Mouse (Mus musculus): ENCODE results near the gene Snx18. TPM values are rescaled to one million over a fixed set of nuclear protein-coding genes. Genes with fewer than 3 reads are reported as not detected.

Gene Snx18
- polyA plus RNA-seq, 1 experiment from 2014 or later: 8.3 TPM

- no peaks in the 10 kb centered on the region for H3K27me3 ChIP-seq
- no peak overlapping the region for H3K9ac ChIP-seq
- no peak overlapping the region for H3K4me2 ChIP-seq
- no peaks in the 10 kb centered on the region for H3K9me3 ChIP-seq (replicated peaks)
- H3K4me1 ChIP-seq: no peaks in the 10 kb centered on the region
- 84% methylated on average over 15 of the region's 15 CpGs for WGBS
- no peak overlapping the region for H3K4me3 ChIP-seq
- ATAC-seq: 0 out of 2 replicates have a peak, but pooled peaks have one; percentile 30
- no peak overlapping the region for H3K27ac ChIP-seq
- H3K36me3 ChIP-seq (ENCODE audit: poor library complexity, severe bottlenecking): no peaks in the 10 kb centered on the region
Measured at GRCm38 (mm10) chr13:113634732-113635481, 16.5 kb upstream of the Snx18 start.

DNA sequence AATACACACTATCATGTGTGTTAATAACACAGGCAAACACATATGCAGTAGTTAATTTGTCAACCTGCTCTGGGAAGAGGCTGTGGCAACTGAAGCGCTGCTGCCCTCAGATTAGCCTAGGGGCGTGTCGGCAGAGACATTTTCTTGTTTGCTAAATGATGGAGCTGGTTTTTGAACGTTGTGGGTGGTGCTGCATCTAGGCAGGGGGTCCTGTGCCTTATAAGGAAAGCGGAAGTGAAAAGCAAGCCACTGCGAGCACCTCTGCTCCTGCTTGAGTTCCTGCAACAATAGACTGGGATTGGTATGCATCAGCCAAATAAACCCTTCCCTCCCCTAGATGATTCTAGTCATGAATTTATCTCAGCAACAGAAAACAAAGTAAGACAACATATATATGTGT is 14.1 kb upstream of the Snx18 start:
- Histone ChIP-seq H3K36me3 (ENCODE audit: poor library complexity, severe bottlenecking) (no peaks in the 10 kb centered on the region), H3K4me3 (no peak overlapping the region), H3K4me2 (no peak overlapping the region), H3K9ac (no peak overlapping the region), H3K9me3 (replicated peaks) (no peaks in the 10 kb centered on the region), H3K27ac (no peak overlapping the region), H3K27me3 (no peaks in the 10 kb centered on the region), H3K4me1 (no peaks in the 10 kb centered on the region)
- no peak for ATAC-seq
- 54% methylated on average over 6 of the region's 6 CpGs for WGBS

GRCm38 (mm10) chr13:113627601-113628000 is 9.2 kb upstream of the Snx18 start:
- H3K9ac ChIP-seq: no peak overlapping the region
- H3K9me3 ChIP-seq (replicated peaks): no peaks in the 10 kb centered on the region
- H3K27me3 ChIP-seq: no peaks in the 10 kb centered on the region
- no peaks in the 10 kb centered on the region for H3K4me1 ChIP-seq
- no peak overlapping the region for H3K4me2 ChIP-seq
- WGBS: 81% methylated on average over 8 of the region's 8 CpGs
- H3K27ac ChIP-seq: no peak overlapping the region
- H3K36me3 ChIP-seq (ENCODE audit: poor library complexity, severe bottlenecking): no peaks in the 10 kb centered on the region
- no peak for ATAC-seq
- no peak overlapping the region for H3K4me3 ChIP-seq

- Histone ChIP-seq H3K27ac (no peak overlapping the region), H3K4me2 (no peak overlapping the region), H3K36me3 (ENCODE audit: poor library complexity, severe bottlenecking) (no peaks in the 10 kb centered on the region), H3K4me3 (no peak overlapping the region), H3K9ac (no peak overlapping the region), H3K27me3 (no peaks in the 10 kb centered on the region), H3K9me3 (replicated peaks) (no peaks in the 10 kb centered on the region), H3K4me1 (no peaks in the 10 kb centered on the region)
- no peak for ATAC-seq
- WGBS: 85% methylated on average over 8 of the region's 8 CpGs
Measured at GRCm38 (mm10) chr13:113622865-113623255, 4.5 kb upstream of the Snx18 start.

DNA sequence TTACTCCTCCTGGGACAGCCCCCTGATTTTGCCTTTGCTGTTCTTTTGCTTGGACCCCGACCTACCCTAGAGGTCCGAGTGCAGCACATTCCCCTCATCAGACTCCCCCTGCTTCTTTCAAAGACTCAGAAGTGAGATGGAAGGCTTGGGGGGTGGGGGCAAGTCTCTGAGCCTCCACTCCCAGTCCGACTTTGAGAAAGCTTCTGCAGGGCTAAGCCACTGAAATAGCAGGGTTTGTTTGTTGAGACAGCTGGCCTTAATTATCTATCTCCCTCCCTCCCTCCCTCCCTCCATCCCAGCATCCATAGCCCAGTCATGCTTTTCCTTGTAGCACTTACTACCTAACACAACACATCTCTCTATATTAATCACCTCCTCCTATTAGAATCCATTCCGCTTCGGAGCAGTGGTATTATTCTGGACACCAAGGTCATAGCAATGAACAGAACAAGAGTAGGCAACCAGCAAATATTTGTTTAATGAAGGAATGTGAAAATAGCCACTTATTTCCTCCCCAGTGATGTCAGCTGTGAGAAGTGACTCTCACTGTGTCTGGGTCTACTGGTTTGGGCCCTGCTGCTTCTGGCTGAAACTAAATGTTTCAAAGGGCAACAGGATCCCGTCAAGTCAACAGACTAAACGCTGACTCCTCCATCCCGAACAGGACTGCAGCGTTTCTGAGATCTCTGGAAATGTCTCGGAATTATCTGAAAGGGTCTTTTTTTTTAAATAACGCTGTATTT is 3.9 kb upstream of the Snx18 start:
- Histone ChIP-seq H3K4me3 (no peak overlapping the region), H3K9me3 (replicated peaks) (no peaks in the 10 kb centered on the region), H3K36me3 (ENCODE audit: poor library complexity, severe bottlenecking) (no peaks in the 10 kb centered on the region), H3K27ac (no peak overlapping the region), H3K9ac (no peak overlapping the region), H3K4me1 (peaks cover 5% of the 10 kb centered on the region), H3K4me2 (no peak overlapping the region), H3K27me3 (no peaks in the 10 kb centered on the region)
- ATAC-seq: no peak
- 65% methylated on average over 11 of the region's 11 CpGs for WGBS

DNA sequence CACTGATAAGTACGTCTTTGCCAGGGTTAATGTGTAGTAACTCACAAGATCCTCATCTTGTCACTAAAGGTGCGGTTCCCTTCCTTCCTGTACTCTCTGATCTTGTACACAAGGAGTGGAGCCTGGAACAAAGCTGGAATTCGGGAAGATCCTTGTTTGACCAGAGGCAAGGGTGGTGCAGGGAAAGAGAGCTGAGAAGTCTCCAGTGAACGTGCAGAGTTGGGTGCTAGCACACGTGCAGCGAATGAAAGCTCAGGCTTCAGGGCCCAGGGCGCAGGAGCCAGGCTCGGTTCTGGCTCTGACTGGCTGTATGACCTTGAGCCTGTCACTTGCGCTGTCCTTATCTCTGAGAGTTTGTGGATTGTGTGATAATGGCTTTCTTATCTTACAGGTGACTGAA is 639 bp upstream of the Snx18 start:
- no peaks in the 10 kb centered on the region for H3K36me3 ChIP-seq (ENCODE audit: poor library complexity, severe bottlenecking)

GRCm38 (mm10) chr13:113617338-113617890 is 950 bp downstream of the Snx18 start:
- Histone ChIP-seq H3K27me3 (no peaks in the 10 kb centered on the region), H3K4me2 (peak overlapping the region; percentile 90), H3K4me3 (peak overlapping the region; percentile 78), H3K36me3 (ENCODE audit: poor library complexity, severe bottlenecking) (no peaks in the 10 kb centered on the region), H3K9ac (peak overlapping the region; percentile 90), H3K27ac (no peak overlapping the region), H3K9me3 (replicated peaks) (no peaks in the 10 kb centered on the region), H3K4me1 (peaks cover 54% of the 10 kb centered on the region)
- WGBS: 14% methylated on average over 44 of the region's 49 CpGs
- no peak for ATAC-seq

More for the DNA sequence above, 639 bp upstream of the Snx18 start:
- H3K4me3 ChIP-seq: no peak overlapping the region
- no peak overlapping the region for H3K9ac ChIP-seq
- ATAC-seq: no peak
- H3K27me3 ChIP-seq: no peaks in the 10 kb centered on the region
- no peak overlapping the region for H3K27ac ChIP-seq
- H3K4me2 ChIP-seq: no peak overlapping the region
- no peaks in the 10 kb centered on the region for H3K9me3 ChIP-seq (replicated peaks)
- H3K4me1 ChIP-seq: peaks cover 38% of the 10 kb centered on the region
- WGBS: 77% methylated on average over 9 of the region's 9 CpGs

DNA sequence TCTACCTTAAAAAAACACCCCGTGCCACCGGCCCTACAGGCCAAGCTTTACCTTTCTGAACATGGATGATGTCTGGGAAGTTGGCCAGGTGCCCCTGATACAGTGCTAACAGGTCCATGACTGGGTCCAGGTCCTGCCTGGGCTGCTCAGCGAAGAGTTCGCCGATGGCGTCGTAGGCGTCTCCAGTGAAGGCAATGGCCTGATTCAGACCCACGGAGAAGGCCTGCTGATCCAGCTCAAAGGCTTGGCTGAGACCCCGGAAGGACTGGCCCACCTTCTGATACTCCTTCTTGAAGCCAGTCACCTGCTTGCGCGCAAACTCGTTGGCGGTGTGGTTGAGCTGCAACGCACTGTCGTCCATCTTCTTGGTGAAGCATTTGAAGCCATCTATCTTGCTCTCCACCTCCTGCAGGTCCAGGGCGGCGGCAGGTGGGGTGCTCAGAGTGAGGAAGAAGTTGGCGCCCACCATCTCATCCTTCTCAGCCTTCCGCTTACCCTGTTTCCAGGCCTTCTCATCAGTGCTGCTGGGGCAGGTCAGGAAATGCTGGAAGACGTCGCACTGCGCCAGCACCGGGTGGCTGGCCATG is 1.5 kb downstream of the Snx18 start:
- Histone ChIP-seq H3K36me3 (ENCODE audit: poor library complexity, severe bottlenecking) (no peaks in the 10 kb centered on the region), H3K27ac (no peak overlapping the region), H3K9me3 (replicated peaks) (no peaks in the 10 kb centered on the region), H3K4me3 (peak overlapping the region; percentile 78), H3K4me1 (peaks cover 60% of the 10 kb centered on the region), H3K27me3 (no peaks in the 10 kb centered on the region), H3K4me2 (peak overlapping the region; percentile 90), H3K9ac (peak overlapping the region; percentile 90)
- ATAC-seq: no peak
- WGBS: 70% methylated on average over 24 of the region's 24 CpGs

DNA sequence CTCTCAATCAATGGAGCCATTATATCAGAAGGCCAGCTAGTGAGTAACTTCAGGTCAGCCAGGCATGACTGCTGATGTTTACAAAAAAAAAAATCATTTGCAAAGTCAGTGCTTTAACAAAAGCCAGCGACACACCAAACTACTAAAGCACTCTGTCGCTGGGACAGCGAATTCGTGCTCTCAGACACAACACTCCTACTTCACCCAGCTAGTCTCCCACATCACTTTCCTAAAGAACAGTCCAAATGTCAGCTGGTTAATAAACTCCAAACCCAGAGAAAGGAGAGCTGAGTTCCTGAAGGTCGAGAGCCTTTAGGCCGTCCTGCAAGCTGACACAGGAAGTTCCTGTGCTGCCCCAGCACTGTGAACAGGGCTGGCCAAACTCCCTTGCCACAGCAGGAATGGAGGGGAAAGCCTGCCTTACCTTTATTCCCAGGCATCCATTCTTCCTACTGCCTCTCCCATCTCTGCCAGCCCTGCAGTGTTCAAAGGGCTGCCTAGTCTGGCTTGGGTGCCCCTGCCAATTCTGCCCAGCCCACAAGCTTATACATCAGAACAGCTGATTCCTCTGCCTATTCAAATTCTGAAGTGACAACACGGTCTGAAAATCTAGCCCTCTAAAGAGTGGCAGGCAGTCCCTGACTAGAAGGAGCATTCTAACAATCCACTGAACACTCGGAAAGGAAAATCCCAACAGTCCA is 2.2 kb downstream of the Snx18 start:
- 9% methylated on average over 8 of the region's 8 CpGs for WGBS
- H3K27ac ChIP-seq: no peak overlapping the region

DNA sequence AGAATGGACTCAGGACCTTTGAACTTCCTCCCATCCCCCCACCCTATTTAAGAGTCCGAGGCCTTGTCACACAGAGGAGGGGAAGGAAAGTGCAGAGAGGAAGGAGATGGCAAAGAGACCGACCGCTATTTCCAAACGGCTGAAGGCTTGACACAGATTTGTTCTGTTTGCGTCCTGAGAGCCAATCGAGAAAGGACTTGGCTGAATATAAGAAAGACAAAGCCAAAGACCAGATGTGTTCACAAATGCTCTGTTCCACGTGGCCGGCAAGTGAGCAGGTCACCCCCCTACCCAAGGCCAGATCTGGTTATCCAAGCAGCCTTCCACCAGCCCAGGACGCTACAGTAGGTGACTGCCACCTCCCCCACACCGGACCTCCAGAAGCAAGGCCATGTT is 2.8 kb downstream of the Snx18 start:
- peaks cover 73% of the 10 kb centered on the region for H3K4me1 ChIP-seq
- peak overlapping the region; percentile 78 for H3K4me3 ChIP-seq
- no peaks in the 10 kb centered on the region for H3K36me3 ChIP-seq (ENCODE audit: poor library complexity, severe bottlenecking)
- H3K9me3 ChIP-seq (replicated peaks): no peaks in the 10 kb centered on the region
- peak overlapping the region; percentile 90 for H3K4me2 ChIP-seq
- 2% methylated on average over 10 of the region's 10 CpGs for WGBS
- no peak for ATAC-seq
- H3K27me3 ChIP-seq: no peaks in the 10 kb centered on the region
- H3K27ac ChIP-seq: no peak overlapping the region
- H3K9ac ChIP-seq: peak overlapping the region; percentile 90

More for the DNA sequence above, 2.2 kb downstream of the Snx18 start:
- Histone ChIP-seq H3K4me1 (peaks cover 67% of the 10 kb centered on the region), H3K27me3 (no peaks in the 10 kb centered on the region), H3K4me3 (peak overlapping the region; percentile 78), H3K9ac (peak overlapping the region; percentile 90), H3K4me2 (peak overlapping the region; percentile 90), H3K9me3 (replicated peaks) (no peaks in the 10 kb centered on the region), H3K36me3 (ENCODE audit: poor library complexity, severe bottlenecking) (no peaks in the 10 kb centered on the region)
- no peak for ATAC-seq

DNA sequence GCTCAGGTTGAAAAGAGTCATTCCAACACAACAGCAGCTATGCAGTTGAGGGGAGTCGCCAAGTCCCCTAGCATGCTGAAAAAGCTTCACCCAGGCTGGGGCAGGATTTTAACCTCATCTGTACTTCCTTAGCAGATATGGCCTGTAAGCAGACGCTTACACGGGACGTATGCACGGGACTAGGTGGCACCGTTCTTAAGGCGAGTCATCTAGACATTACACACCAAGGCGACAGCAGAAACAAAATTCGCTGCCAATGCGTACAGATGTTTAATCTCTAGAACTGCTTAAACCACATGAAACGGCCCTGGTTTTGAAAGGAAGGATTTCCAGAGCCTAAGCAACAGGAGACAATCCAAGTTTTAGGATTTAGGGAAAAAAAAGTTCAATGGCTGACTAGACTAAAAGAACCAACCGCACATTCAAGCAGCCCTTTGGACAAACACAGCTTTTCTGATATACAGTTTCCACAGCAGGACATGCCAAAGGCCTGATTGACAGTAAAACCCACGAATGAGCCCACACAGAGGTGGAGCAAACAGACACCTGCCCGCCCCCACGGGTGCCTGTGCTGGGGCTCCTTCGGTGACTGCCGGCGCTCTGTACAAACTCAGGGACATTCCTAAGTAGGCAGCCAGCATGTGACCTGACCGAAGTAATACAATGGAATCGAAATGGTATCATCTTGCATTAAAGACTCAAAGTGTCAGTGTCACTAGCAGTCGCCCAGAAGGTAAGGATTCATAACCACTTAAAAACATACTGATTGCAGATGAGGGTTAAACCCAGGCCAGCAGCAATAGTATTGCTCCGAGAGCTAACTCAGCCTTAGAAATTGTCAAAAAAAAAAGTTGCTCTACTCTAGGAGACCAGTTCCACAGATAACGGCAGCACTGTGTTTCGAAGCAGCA is 3.5 kb downstream of the Snx18 start:
- Histone ChIP-seq H3K9ac (peak overlapping the region; percentile 90), H3K4me3 (peak overlapping the region; percentile 78), H3K9me3 (replicated peaks) (no peaks in the 10 kb centered on the region), H3K4me1 (peaks cover 74% of the 10 kb centered on the region), H3K36me3 (ENCODE audit: poor library complexity, severe bottlenecking) (no peaks in the 10 kb centered on the region), H3K27ac (no peak overlapping the region), H3K27me3 (no peaks in the 10 kb centered on the region), H3K4me2 (peak overlapping the region; percentile 90)
- ATAC-seq: 0 out of 2 replicates have a peak, but pooled peaks have one; percentile 15
- WGBS: 16% methylated on average over 24 of the region's 24 CpGs

Data from forebrain, embryonic 13.5 days (tissue).